Mouse (Mus musculus) brain, embryonic 14.5 days (tissue): ENCODE data around the gene Fam227a.

Source experiments
- CTCF ChIP-seq: fragments of 200-500 bp; IDR thresholded peaks from 2 replicates; pipeline ENCODE4 v1.5.1; 2012; ENCODE audit warnings: inconsistent platforms, mild to moderate bottlenecking, moderate library complexity, borderline replicate concordance; ENCODE audit not compliant: insufficient read depth, insufficient read length; ENCODE audit errors: extremely low read depth
- POLR2A ChIP-seq: fragments of 200-500 bp; IDR thresholded peaks from 2 replicates; pipeline ENCODE4 v1.6.1; 2012; ENCODE audit warnings: mild to moderate bottlenecking, inconsistent platforms, borderline replicate concordance; ENCODE audit not compliant: poor library complexity, insufficient read depth, insufficient read length, severe bottlenecking; ENCODE audit errors: extremely low read depth

DNA sequence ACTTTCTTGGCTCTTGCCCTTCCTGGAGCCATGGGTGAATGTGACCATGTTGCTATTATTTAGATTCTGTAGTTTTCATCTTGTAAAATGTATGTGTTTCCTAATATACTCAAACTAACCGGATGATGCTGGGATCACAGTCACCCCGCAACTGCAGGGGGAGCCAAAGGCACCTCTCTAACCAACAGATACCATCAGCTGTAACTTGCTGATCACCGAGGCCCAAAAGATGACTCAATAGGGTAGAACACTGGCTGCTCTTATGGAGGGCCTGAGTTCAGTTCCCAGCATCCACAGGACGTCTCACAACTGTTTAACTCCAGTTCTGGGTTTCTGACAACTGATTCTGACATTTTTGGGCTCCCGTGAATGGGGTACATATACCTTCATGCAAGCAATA is 42.0 kb downstream of the Fam227a start:
- TF ChIP-seq POLR2A (no peak), CTCF (no peak)
